Mouse (Mus musculus) lung, postnatal 0 days (tissue): ENCODE data around the gene Mrpl27. TPM values are rescaled to one million over a fixed set of nuclear protein-coding genes. Genes with fewer than 3 reads are reported as not detected.

ENCODE experiments used
- ATAC-seq: fragments of 200-750 bp; cut with Nextera tagmentation; 2 replicates; pipeline ENCODE4 v1.8.0; 2017; ENCODE audit warnings: moderate library complexity
- DNase-seq: peaks from one replicate; pipeline ENCODE4 v3.0.0-alpha.2; 2016; ENCODE audit warnings: low spot score
- H3K27ac ChIP-seq: fragments of 300-500 bp; sonication (generic); 2 replicates; pipeline ENCODE4 v1.5.1; 2014; ENCODE audit warnings: antibody characterized with exemption, mild to moderate bottlenecking, low read length, mixed read lengths
- H3K27me3 ChIP-seq: fragments of 300-500 bp; sonication (generic); replicated peaks from 2 replicates; pipeline ENCODE4 v1.6.1; 2014; ENCODE audit warnings: low read length, mixed read lengths; ENCODE audit not compliant: insufficient read depth
- H3K36me3 ChIP-seq: fragments of 300-500 bp; sonication (generic); 2 replicates; pipeline ENCODE4 v1.6.1; 2014; ENCODE audit warnings: low read length, mixed read lengths; ENCODE audit not compliant: insufficient read depth
- H3K4me1 ChIP-seq: fragments of 300-500 bp; sonication (generic); 2 replicates; pipeline ENCODE4 v1.6.1; 2014; ENCODE audit warnings: antibody characterized with exemption, low read depth, low read length, mixed read lengths; ENCODE audit not compliant: insufficient read depth
- H3K4me2 ChIP-seq: fragments of 300-500 bp; sonication (generic); replicated peaks from 2 replicates; pipeline ENCODE4 v1.6.1; 2014; ENCODE audit warnings: low read depth, mild to moderate bottlenecking, low read length, moderate library complexity, mixed read lengths
- H3K4me3 ChIP-seq: fragments of 300-500 bp; sonication (generic); 2 replicates; pipeline ENCODE4 v1.5.1; 2014; ENCODE audit warnings: low read depth, low read length
- H3K9ac ChIP-seq: fragments of 300-500 bp; sonication (generic); replicated peaks from 2 replicates; pipeline ENCODE4 v1.6.1; 2014; ENCODE audit warnings: low read depth, mild to moderate bottlenecking
- H3K9me3 ChIP-seq: fragments of 300-500 bp; sonication (generic); 2 replicates; pipeline ENCODE4 v1.6.1; 2016; ENCODE audit warnings: low read length, mixed read lengths
- CTCF ChIP-seq: IDR thresholded peaks from 2 replicates; pipeline ENCODE4 v1.5.1; 2016; ENCODE audit warnings: antibody characterized with exemption, mild to moderate bottlenecking
- EP300 ChIP-seq: IDR thresholded peaks from 2 replicates; pipeline ENCODE4 v1.6.1; 2016; ENCODE audit warnings: antibody characterized with exemption, mild to moderate bottlenecking, control low read depth
- WGBS: fragments of 180-500 bp; shearing (Covaris S2); extraction: QIAGEN DNeasy Blood & Tissue Kit; methylation state at CpG from one replicate; pipeline ENCODE4 v1.1.7; 2014; 5-methylcytosine and 5-hydroxymethylcytosine counted together
- polyA plus RNA-seq: library from polyadenylated mRNA; unstranded; fragments of >200 nt; fragmentation: Nextera tagmentation; extraction: Ambion mirVana; gene quantifications from 2 replicates; pipeline ENCODE4 v1.2.1, GENCODE M21; 2015

Mrpl27 gene
- polyA plus RNA-seq, 1 experiment from 2014 or later: 113 TPM

DNA sequence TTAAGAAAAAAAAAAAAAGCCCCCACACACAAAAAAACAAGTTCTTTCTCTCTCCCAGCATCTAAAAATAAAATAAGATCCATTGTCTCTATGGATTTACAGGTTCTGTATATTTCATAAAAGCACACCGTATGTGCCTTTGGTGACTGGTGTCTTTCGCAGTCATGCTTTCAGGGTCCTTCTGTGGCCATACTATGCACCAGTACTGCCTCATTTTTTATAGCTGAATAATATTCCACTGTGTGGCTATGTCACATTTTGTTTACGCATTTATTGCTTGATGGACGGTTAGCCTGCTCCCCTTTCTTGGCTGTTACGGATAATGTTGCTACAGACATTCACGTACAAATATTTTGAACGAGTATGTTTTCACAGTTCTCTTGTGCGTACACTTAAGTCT lies 594 bp upstream of the Mrpl27 start:
- ATAC-seq (no peak), DNase-seq (no peak)

DNA sequence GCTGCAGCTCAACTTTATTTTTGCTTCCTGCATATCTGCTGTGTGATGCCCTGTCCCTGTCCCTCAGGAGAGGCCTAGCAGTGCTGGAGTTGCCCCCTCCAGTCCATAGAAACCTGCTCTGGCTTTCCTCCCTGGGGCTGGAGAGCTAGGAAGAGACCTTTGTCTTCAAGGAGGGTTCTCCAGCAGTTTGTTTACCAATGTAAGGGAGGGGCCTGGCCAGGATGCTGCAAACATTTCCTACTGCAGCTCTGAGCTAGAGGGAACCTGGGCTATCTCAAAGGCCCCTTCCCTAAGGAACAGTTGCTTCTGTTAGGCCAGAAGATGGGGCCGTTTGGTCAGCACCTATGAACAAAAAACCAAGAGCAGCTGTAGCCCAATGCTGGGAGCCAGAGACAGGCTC lies 7.8 kb downstream of the Mrpl27 start:
- Histone ChIP-seq H3K27ac (no peak overlapping the region), H3K4me1 (no peaks in the 10 kb centered on the region), H3K36me3 (peaks cover 21% of the 10 kb centered on the region), H3K27me3 (no peaks in the 10 kb centered on the region), H3K4me2 (no peak overlapping the region), H3K9me3 (no peaks in the 10 kb centered on the region), H3K9ac (no peak overlapping the region), H3K4me3 (no peak overlapping the region)
- 43% methylated on average over 1 of the region's 1 CpGs for WGBS
- TF ChIP-seq CTCF: no peak
- TF ChIP-seq EP300: no peak
- DNase-seq: no peak
- peak; percentile 61; the same call in 1 of the 2 replicates for ATAC-seq

More for the DNA sequence above, 594 bp upstream of the Mrpl27 start:
- H3K36me3 ChIP-seq: 0 out of 2 replicates have a peak, but pooled peaks cover 5% of the 10 kb centered on the region
- peak overlapping the region; percentile 75; the same call in 1 of the 2 replicates for H3K4me2 ChIP-seq
- H3K4me3 ChIP-seq: no peak overlapping the region
- no peaks in the 10 kb centered on the region for H3K9me3 ChIP-seq
- no peak overlapping the region for H3K27ac ChIP-seq
- H3K4me1 ChIP-seq: peaks cover 3% of the 10 kb centered on the region; the same call in 1 of the 2 replicates
- H3K9ac ChIP-seq: no peak overlapping the region
- no peaks in the 10 kb centered on the region for H3K27me3 ChIP-seq
- TF ChIP-seq CTCF (no peak), EP300 (no peak)
- 44% methylated on average over 8 of the region's 8 CpGs for WGBS

DNA sequence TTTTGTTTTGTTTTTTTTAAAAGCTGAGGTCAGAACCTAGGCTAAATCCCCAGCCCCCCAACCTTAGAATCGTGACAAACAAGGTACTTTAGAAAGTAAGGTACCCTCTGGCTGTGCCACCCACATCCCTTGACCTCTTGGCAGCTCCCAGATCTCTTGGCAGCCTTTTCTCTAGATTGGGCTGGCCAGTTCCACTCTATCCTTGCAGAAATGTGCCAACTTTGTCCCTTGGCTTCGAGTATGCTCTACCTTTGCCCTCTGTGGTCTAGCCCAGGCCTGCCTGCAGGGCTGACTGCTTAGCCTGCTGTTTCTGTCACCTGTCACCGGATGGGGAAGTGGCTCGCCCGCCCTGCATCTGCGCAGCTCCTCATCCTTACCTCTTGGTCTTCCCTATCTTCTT lies 11.7 kb downstream of the Mrpl27 start:
- no peak overlapping the region for H3K4me2 ChIP-seq
- no peak overlapping the region for H3K4me3 ChIP-seq
- H3K9ac ChIP-seq: no peak overlapping the region
- peaks cover 37% of the 10 kb centered on the region for H3K36me3 ChIP-seq
- H3K27ac ChIP-seq: no peak overlapping the region
- DNase-seq (no peak), ATAC-seq (no peak)
- no peaks in the 10 kb centered on the region for H3K27me3 ChIP-seq
- no peaks in the 10 kb centered on the region for H3K9me3 ChIP-seq
- 89% methylated on average over 6 of the region's 6 CpGs for WGBS
- H3K4me1 ChIP-seq: no peaks in the 10 kb centered on the region
- TF ChIP-seq CTCF (no peak), EP300 (no peak)

DNA sequence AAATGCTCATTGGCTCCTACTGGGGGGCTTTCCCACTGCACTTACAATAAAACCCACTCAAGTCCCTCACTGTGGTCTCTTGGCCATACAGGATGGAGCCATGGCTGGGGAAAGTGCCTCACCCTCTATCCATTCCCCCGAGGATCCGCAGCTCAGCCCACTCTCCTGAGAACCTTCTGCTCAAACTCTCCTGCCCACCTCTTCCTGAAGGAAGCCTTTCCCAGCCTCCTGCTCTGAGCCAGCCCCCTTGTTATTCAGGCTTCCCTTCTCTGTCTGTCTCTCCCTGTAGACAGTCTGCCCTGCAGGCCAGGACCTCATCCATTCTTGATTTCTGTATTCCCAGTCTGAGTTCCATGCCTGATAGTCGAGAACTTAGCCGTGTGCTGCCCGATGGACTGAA lies 21.4 kb downstream of the Mrpl27 start:
- Histone ChIP-seq H3K9me3 (no peaks in the 10 kb centered on the region), H3K4me1 (peaks cover 7% of the 10 kb centered on the region; the same call in 1 of the 2 replicates), H3K4me2 (no peak overlapping the region), H3K27me3 (no peaks in the 10 kb centered on the region), H3K27ac (no peak overlapping the region), H3K9ac (no peak overlapping the region), H3K4me3 (no peak overlapping the region), H3K36me3 (0 out of 2 replicates have a peak, but pooled peaks cover 3% of the 10 kb centered on the region)
- WGBS: 73% methylated on average over 5 of the region's 5 CpGs
- DNase-seq (no peak), ATAC-seq (no peak)
- no peak for TF ChIP-seq EP300
- no peak for TF ChIP-seq CTCF

DNA sequence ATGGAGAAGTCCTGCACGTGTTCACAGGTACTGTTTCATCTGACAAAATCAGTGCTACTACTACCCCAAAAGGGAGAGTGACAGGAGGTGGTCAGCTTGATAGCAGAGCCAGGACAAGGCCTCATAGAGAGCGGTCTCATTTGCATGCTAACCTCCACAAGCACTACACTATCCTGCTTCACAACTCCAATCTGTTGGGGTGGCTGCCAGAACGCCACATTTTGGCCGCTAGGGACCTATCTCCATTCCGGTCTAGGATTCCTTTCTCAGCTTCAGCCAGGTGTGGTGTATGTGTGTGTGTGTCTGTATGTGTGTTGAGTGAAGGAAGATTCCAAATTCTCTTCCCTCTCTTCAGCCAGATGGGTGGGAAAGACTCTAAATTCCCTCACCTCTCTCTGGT lies 21.9 kb downstream of the Mrpl27 start:
- 72% methylated on average over 5 of the region's 5 CpGs for WGBS
- no peak for ATAC-seq
- H3K4me2 ChIP-seq: 0 out of 2 replicates have a peak overlapping the region, but pooled peaks have one; percentile 97

DNA sequence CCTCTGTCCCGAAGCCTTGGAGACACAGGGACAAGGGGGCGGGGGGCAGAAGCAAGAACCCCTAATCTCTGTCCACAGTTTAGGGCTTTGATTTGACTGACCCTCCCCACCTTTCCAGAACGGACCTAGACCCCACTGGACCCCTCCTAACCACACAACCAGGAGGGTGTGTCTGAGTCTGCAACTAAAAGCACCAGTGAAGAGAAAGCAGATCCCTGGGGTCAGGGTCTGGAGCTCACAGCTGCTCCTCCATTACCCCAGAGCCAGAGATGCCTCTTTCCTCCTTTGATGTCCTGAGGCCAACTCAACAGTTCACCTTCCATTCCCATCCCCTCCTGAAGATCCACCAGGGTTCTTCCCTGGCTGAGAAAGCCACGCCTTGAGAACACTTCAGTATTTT lies 22.7 kb downstream of the Mrpl27 start:
- H3K36me3 ChIP-seq: no peaks in the 10 kb centered on the region
- ATAC-seq (no peak), DNase-seq (no peak)
- WGBS: 42% methylated on average over 4 of the region's 4 CpGs
- H3K9me3 ChIP-seq: no peaks in the 10 kb centered on the region
- H3K27me3 ChIP-seq: no peaks in the 10 kb centered on the region
- TF ChIP-seq EP300: no peak
- no peak for TF ChIP-seq CTCF
- peak overlapping the region; percentile 97 for H3K4me2 ChIP-seq
- H3K4me1 ChIP-seq: peaks cover 7% of the 10 kb centered on the region; the same call in 1 of the 2 replicates
- no peak overlapping the region for H3K27ac ChIP-seq
- peak overlapping the region; percentile 99 for H3K4me3 ChIP-seq
- peak overlapping the region; percentile 89 for H3K9ac ChIP-seq

More for the DNA sequence above, 21.9 kb downstream of the Mrpl27 start:
- H3K27me3 ChIP-seq: no peaks in the 10 kb centered on the region
- H3K4me1 ChIP-seq: peaks cover 7% of the 10 kb centered on the region; the same call in 1 of the 2 replicates
- TF ChIP-seq EP300 (no peak), CTCF (peak; percentile 8; the same call in 1 of the 2 replicates)
- H3K9me3 ChIP-seq: no peaks in the 10 kb centered on the region
- no peak overlapping the region for H3K9ac ChIP-seq
- H3K27ac ChIP-seq: no peak overlapping the region
- no peaks in the 10 kb centered on the region for H3K36me3 ChIP-seq
- no peak for DNase-seq
- no peak overlapping the region for H3K4me3 ChIP-seq
